Mouse (Mus musculus): ENCODE data around the gene Fibp. TPM values are rescaled to one million over a fixed set of nuclear protein-coding genes. Genes with fewer than 3 reads are reported as not detected.

Fibp gene
- polyA plus RNA-seq, 1 experiment from 2014 or later, result 111 TPM

DNA sequence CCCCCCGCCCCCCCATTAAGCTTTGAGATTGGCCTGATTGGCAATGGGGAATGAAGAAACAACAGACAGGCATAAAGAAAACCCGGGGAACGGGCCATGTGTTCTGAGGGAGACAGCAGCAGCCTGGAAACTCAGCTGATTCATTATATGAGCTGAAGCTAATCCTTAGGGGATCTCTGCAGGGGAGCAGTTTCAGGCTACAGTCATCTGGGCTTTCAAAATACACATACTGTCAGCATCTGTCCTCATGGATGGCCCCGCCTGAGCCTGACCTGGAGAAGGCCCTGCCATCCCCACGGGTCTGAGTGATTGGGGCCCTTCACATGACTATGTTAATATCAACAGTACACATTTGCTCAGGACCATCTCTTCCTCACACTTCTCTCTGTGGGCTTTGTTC is 11.4 kb downstream of the Fibp start:
- ATAC-seq (ENCODE audit: low read depth), result no peak
- no peak overlapping the region for H3K27ac ChIP-seq (ENCODE audit: low read length)
- H3K27me3 ChIP-seq (ENCODE audit: control insufficient read depth, insufficient read depth, low read depth, low read length), result no peaks in the 10 kb centered on the region
- H3K4me3 ChIP-seq (ENCODE audit: low read length), result no peak overlapping the region
- H3K4me2 ChIP-seq (ENCODE audit: low read depth, low read length), result no peak overlapping the region
- no peak overlapping the region for H3K9ac ChIP-seq (ENCODE audit: low read length)
- H3K4me1 ChIP-seq (replicated peaks; ENCODE audit: control insufficient read depth, insufficient read depth, low read length), result peaks cover 16% of the 10 kb centered on the region
- H3K9me3 ChIP-seq (ENCODE audit: control insufficient read depth, low read length), result no peaks in the 10 kb centered on the region
- 47% methylated on average over 5 of the region's 5 CpGs for WGBS
- peaks cover 6% of the 10 kb centered on the region for H3K36me3 ChIP-seq (ENCODE audit: control insufficient read depth, insufficient read depth, low read length)

DNA sequence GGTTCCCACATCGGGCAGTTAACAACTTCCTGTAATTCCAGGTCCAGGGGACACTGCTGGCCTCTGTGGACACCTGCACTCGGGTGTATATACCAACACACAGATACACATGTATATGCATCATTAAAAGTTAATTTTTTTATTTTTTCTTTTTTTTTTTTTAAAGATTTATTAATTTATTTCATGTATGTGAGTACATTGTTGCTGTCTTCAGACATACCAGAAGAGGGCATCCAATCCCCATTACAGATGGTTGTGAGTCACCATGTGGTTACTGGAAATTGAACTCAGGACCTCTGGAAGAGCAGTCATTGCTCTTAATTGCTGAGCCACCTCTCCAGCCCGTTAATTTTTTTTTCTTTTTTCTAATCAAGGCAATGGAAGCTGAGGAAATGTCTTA is 12.4 kb downstream of the Fibp start:
- no peak overlapping the region for H3K4me3 ChIP-seq (ENCODE audit: low read length)
- H3K9ac ChIP-seq (ENCODE audit: low read length), result no peak overlapping the region
- H3K4me2 ChIP-seq (ENCODE audit: low read depth, low read length), result no peak overlapping the region
- H3K4me1 ChIP-seq (replicated peaks; ENCODE audit: control insufficient read depth, insufficient read depth, low read length), result peaks cover 16% of the 10 kb centered on the region
- no peak for ATAC-seq (ENCODE audit: low read depth)
- no peaks in the 10 kb centered on the region for H3K9me3 ChIP-seq (ENCODE audit: control insufficient read depth, low read length)
- H3K27me3 ChIP-seq (ENCODE audit: control insufficient read depth, insufficient read depth, low read depth, low read length), result no peaks in the 10 kb centered on the region
- 73% methylated on average over 3 of the region's 3 CpGs for WGBS
- no peak overlapping the region for H3K27ac ChIP-seq (ENCODE audit: low read length)
- H3K36me3 ChIP-seq (ENCODE audit: control insufficient read depth, insufficient read depth, low read length), result no peaks in the 10 kb centered on the region

DNA sequence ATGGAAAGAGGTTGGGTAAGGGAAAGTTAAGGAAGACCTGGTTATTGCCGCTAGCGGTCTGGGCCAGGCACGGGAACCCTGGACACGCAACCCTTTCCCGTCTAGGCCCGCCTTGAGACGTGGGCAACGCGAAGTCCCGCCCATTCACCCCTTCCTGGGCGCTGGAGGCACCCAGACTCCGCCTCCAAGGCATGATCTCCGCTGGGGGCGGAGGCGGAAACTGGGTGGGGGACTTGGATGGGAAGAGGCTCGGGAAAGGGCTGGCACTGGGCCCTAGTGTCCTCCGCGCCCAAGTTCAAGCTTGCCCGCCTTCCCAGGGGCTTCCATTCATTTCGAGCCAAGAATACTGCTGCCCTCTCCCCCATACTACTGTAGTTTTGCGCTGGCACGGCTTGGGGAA is 13.3 kb downstream of the Fibp start, which contains the start of gene Efemp2:
Gene Efemp2 (plus strand): TSS at position 235 of the 400 bp plus-strand sequence.
- peak; percentile 84 for ATAC-seq (ENCODE audit: low read depth)
- H3K27me3 ChIP-seq (ENCODE audit: control insufficient read depth, insufficient read depth, low read depth, low read length), result no peaks in the 10 kb centered on the region
- peak within 1 kb of the TSS; percentile 75 for H3K4me2 ChIP-seq (ENCODE audit: low read depth, low read length)
- WGBS, result 2% methylated on average over 22 of the region's 22 CpGs
- H3K27ac ChIP-seq (ENCODE audit: low read length), result peak within 1 kb of the TSS; percentile 89
- peak within 1 kb of the TSS; percentile 62 for H3K4me3 ChIP-seq (ENCODE audit: low read length)
- peak within 1 kb of the TSS; percentile 81 for H3K9ac ChIP-seq (ENCODE audit: low read length)
- H3K9me3 ChIP-seq (ENCODE audit: control insufficient read depth, low read length), result no peaks in the 10 kb centered on the region
- H3K4me1 ChIP-seq (replicated peaks; ENCODE audit: control insufficient read depth, insufficient read depth, low read length), result peaks cover 16% of the 10 kb centered on the region
- peaks cover 1% of the 10 kb centered on the region; the same call in 1 of the 2 replicates for H3K36me3 ChIP-seq (ENCODE audit: control insufficient read depth, insufficient read depth, low read length)

DNA sequence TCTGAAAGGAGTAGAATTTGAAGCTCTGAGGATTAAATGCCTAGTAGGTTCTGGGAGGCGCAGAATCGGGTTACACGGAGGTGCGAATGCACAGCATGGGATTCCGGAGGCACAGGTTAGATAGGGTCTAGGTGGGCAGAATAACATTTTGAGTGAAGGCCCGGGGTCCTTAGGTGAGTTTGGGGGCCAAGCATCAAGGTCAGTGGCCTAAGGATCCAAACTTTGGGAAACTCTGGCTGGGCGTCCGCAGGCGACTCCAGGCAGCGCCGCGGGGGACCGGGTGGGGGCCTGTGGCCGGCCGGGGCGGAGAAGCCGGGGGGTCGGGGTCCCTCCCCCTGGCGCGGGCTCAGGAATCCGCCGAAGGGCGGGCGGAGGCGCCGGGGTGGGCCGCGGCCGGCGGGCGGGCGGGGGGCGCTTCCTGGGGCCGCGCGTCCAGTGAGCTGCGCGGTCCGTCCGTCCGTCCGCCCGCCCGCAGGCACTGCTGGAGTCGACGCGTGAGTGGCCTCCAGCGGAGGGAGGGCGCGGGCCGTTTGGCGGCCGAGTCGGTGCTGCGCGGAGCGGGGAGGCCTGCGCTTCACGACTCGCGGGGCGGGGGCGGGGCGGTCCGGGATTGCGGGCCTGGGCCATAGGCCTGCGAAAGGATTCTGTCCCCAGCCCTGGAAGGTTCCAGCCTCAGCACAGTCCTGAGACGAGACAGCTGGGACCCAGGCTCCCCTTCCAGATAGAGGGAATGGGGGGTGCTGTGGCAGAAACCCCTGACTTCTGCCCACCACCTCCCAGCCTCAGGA is 14.1 kb downstream of the Fibp start:
- peak overlapping the region; percentile 89 for H3K27ac ChIP-seq (ENCODE audit: low read length)
- H3K36me3 ChIP-seq (ENCODE audit: control insufficient read depth, insufficient read depth, low read length), result peaks cover 8% of the 10 kb centered on the region
- WGBS, result 1% methylated on average over 50 of the region's 68 CpGs
- H3K9me3 ChIP-seq (ENCODE audit: control insufficient read depth, low read length), result no peaks in the 10 kb centered on the region
- peak overlapping the region; percentile 62 for H3K4me3 ChIP-seq (ENCODE audit: low read length)
- H3K9ac ChIP-seq (ENCODE audit: low read length), result peak overlapping the region; percentile 81
- no peaks in the 10 kb centered on the region for H3K27me3 ChIP-seq (ENCODE audit: control insufficient read depth, insufficient read depth, low read depth, low read length)
- peak overlapping the region; percentile 75 for H3K4me2 ChIP-seq (ENCODE audit: low read depth, low read length)
- peak; percentile 71 for ATAC-seq (ENCODE audit: low read depth)
- peaks cover 16% of the 10 kb centered on the region for H3K4me1 ChIP-seq (replicated peaks; ENCODE audit: control insufficient read depth, insufficient read depth, low read length)

- no peak; the same call in 1 of the 2 replicates for ATAC-seq (ENCODE audit: low read depth)
- peak overlapping the region; percentile 89 for H3K27ac ChIP-seq (ENCODE audit: low read length)
- no peaks in the 10 kb centered on the region for H3K9me3 ChIP-seq (ENCODE audit: control insufficient read depth, low read length)
- H3K4me1 ChIP-seq (replicated peaks; ENCODE audit: control insufficient read depth, insufficient read depth, low read length), result peaks cover 16% of the 10 kb centered on the region
- H3K36me3 ChIP-seq (ENCODE audit: control insufficient read depth, insufficient read depth, low read length), result peaks cover 13% of the 10 kb centered on the region
- H3K9ac ChIP-seq (ENCODE audit: low read length), result peak overlapping the region; percentile 81
- peak overlapping the region; percentile 62 for H3K4me3 ChIP-seq (ENCODE audit: low read length)
- peak overlapping the region; percentile 75 for H3K4me2 ChIP-seq (ENCODE audit: low read depth, low read length)
- no peaks in the 10 kb centered on the region for H3K27me3 ChIP-seq (ENCODE audit: control insufficient read depth, insufficient read depth, low read depth, low read length)
- 12% methylated on average over 13 of the region's 13 CpGs for WGBS
Measured at GRCm38 (mm10) chr19:5475069-5475714, 14.8 kb downstream of the Fibp start.

DNA sequence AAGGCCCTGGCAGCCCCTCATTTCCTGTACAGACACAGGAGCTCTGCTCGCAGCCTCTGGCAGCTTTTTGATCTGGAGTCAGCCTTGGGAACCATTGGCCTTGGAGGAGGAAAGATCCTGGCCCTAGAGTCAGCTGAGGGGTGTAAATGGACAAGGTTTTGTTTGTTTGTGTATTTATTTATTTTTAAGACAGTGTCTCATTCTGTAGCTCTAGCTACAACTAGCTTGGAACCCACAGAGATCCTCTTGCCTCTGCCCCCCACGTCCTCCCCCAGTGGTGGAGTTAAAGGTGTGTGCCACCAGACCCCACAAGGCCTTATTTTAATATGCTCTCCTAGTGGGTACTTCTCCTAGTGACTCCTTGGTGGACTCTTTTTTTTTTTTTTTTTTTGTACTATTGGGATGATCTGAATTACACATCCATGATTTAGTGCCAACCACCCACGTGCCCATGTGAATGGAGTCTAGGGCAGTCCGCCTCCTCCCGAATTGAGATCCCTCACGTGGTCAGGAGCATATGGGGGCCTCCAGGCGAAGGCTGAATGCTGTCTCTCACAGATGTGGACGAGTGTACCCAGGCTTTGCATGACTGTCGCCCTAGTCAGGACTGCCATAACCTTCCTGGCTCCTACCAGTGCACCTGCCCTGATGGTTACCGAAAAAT is 16.7 kb downstream of the Fibp start:
- no peak overlapping the region for H3K9ac ChIP-seq (ENCODE audit: low read length)
- H3K4me1 ChIP-seq (replicated peaks; ENCODE audit: control insufficient read depth, insufficient read depth, low read length), result peaks cover 16% of the 10 kb centered on the region
- no peaks in the 10 kb centered on the region for H3K9me3 ChIP-seq (ENCODE audit: control insufficient read depth, low read length)
- H3K27ac ChIP-seq (ENCODE audit: low read length), result no peak overlapping the region
- 86% methylated on average over 10 of the region's 10 CpGs for WGBS
- no peak overlapping the region for H3K4me3 ChIP-seq (ENCODE audit: low read length)
- H3K4me2 ChIP-seq (ENCODE audit: low read depth, low read length), result no peak overlapping the region
- H3K27me3 ChIP-seq (ENCODE audit: control insufficient read depth, insufficient read depth, low read depth, low read length), result no peaks in the 10 kb centered on the region
- H3K36me3 ChIP-seq (ENCODE audit: control insufficient read depth, insufficient read depth, low read length), result peaks cover 25% of the 10 kb centered on the region
- ATAC-seq (ENCODE audit: low read depth), result no peak

DNA sequence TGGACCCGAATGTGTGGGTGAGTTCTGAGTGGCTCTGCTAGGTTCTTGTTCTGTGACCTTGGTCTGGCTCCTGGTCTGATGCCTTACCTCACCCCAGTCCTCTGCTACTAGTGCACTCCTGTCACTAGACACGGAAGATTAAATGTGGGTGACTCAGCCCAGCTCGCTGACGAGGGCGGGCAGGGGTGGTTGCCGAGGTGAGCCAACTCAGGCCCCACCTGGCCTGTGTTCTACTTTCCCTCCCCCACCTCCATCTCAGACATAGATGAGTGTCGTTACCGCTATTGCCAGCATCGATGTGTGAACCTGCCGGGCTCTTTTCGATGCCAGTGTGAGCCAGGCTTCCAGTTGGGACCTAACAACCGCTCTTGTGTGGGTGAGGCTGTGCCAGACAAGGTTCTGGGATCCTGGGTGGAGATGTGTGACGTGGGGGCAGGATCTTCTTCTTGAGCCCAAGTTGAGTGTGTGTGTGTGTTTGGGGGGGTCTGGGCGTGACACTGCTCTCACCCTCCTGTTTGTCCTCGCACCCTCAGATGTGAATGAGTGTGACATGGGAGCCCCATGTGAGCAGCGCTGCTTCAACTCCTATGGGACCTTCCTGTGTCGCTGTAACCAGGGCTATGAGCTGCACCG is 17.4 kb downstream of the Fibp start:
- WGBS, result 86% methylated on average over 18 of the region's 18 CpGs
- ATAC-seq (ENCODE audit: low read depth), result no peak
- no peak overlapping the region for H3K27ac ChIP-seq (ENCODE audit: low read length)
- H3K27me3 ChIP-seq (ENCODE audit: control insufficient read depth, insufficient read depth, low read depth, low read length), result no peaks in the 10 kb centered on the region
- no peak overlapping the region for H3K9ac ChIP-seq (ENCODE audit: low read length)
- H3K9me3 ChIP-seq (ENCODE audit: control insufficient read depth, low read length), result no peaks in the 10 kb centered on the region
- H3K4me2 ChIP-seq (ENCODE audit: low read depth, low read length), result no peak overlapping the region
- no peak overlapping the region for H3K4me3 ChIP-seq (ENCODE audit: low read length)
- peaks cover 29% of the 10 kb centered on the region for H3K36me3 ChIP-seq (ENCODE audit: control insufficient read depth, insufficient read depth, low read length)
- H3K4me1 ChIP-seq (replicated peaks; ENCODE audit: control insufficient read depth, insufficient read depth, low read length), result peaks cover 16% of the 10 kb centered on the region

DNA sequence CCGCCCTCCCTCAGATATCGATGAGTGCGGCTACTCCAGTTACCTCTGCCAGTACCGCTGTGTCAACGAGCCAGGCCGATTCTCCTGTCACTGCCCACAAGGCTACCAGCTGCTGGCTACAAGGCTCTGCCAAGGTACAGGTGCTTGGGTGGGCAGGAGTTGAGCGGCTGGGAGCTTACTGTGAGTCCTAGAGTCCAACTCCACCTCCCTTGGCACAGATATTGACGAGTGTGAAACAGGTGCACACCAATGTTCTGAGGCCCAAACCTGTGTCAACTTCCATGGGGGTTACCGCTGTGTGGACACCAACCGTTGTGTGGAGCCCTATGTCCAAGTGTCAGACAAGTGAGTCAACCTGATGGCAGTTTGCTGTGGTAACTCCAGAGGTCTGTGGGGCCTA is 19.6 kb downstream of the Fibp start:
- no peak overlapping the region for H3K27ac ChIP-seq (ENCODE audit: low read length)
- peaks cover 25% of the 10 kb centered on the region for H3K4me1 ChIP-seq (replicated peaks; ENCODE audit: control insufficient read depth, insufficient read depth, low read length)
- no peaks in the 10 kb centered on the region for H3K9me3 ChIP-seq (ENCODE audit: control insufficient read depth, low read length)
- no peak overlapping the region for H3K4me3 ChIP-seq (ENCODE audit: low read length)
- H3K4me2 ChIP-seq (ENCODE audit: low read depth, low read length), result no peak overlapping the region
- WGBS, result 84% methylated on average over 10 of the region's 10 CpGs
- no peaks in the 10 kb centered on the region for H3K27me3 ChIP-seq (ENCODE audit: control insufficient read depth, insufficient read depth, low read depth, low read length)
- H3K36me3 ChIP-seq (ENCODE audit: control insufficient read depth, insufficient read depth, low read length), result peaks cover 39% of the 10 kb centered on the region
- no peak overlapping the region for H3K9ac ChIP-seq (ENCODE audit: low read length)
- no peak for ATAC-seq (ENCODE audit: low read depth)

- H3K9ac ChIP-seq (ENCODE audit: low read length), result no peak overlapping the region
- no peak overlapping the region for H3K4me3 ChIP-seq (ENCODE audit: low read length)
- no peak for ATAC-seq (ENCODE audit: low read depth)
- no peaks in the 10 kb centered on the region for H3K9me3 ChIP-seq (ENCODE audit: control insufficient read depth, low read length)
- WGBS, result 87% methylated on average over 10 of the region's 10 CpGs
- H3K27ac ChIP-seq (ENCODE audit: low read length), result no peak overlapping the region
- peaks cover 29% of the 10 kb centered on the region for H3K4me1 ChIP-seq (replicated peaks; ENCODE audit: control insufficient read depth, insufficient read depth, low read length)
- no peak overlapping the region for H3K4me2 ChIP-seq (ENCODE audit: low read depth, low read length)
- H3K27me3 ChIP-seq (ENCODE audit: control insufficient read depth, insufficient read depth, low read depth, low read length), result no peaks in the 10 kb centered on the region
- peaks cover 41% of the 10 kb centered on the region for H3K36me3 ChIP-seq (ENCODE audit: control insufficient read depth, insufficient read depth, low read length)
Measured at GRCm38 (mm10) chr19:5481398-5481797, 21.0 kb downstream of the Fibp start.

Data from lung, embryonic 16.5 days (tissue).